Mouse (Mus musculus) layer of hippocampus, adult 11-12 months (tissue): ENCODE measurements around the gene Ankdd1a.

Source experiments
- DNase-seq: peaks from one replicate; pipeline ENCODE4 v3.0.0; 2022; ENCODE audit warnings: low spot score

The Ankdd1a gene

DNA sequence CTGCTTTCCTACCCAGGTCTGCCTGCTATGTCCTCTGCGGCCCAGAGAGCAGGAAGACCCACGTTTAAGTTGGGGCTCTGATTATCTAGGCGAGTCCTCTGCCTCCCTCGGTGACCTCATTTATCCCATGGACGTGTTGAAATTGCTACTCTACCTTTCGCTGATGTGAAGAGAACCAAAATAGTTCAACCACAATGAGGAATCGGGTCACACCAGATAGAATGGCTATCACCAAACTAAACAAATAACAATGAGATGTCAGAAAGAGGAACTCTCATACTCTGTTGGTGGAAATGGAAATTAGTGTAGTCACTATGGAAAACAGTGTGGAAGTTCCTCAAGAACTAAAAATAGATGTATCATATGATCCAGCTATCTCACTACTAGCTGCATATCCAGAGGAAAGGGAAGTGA is 22.1 kb upstream of the Ankdd1a start:
- DNase-seq = no peak

DNA sequence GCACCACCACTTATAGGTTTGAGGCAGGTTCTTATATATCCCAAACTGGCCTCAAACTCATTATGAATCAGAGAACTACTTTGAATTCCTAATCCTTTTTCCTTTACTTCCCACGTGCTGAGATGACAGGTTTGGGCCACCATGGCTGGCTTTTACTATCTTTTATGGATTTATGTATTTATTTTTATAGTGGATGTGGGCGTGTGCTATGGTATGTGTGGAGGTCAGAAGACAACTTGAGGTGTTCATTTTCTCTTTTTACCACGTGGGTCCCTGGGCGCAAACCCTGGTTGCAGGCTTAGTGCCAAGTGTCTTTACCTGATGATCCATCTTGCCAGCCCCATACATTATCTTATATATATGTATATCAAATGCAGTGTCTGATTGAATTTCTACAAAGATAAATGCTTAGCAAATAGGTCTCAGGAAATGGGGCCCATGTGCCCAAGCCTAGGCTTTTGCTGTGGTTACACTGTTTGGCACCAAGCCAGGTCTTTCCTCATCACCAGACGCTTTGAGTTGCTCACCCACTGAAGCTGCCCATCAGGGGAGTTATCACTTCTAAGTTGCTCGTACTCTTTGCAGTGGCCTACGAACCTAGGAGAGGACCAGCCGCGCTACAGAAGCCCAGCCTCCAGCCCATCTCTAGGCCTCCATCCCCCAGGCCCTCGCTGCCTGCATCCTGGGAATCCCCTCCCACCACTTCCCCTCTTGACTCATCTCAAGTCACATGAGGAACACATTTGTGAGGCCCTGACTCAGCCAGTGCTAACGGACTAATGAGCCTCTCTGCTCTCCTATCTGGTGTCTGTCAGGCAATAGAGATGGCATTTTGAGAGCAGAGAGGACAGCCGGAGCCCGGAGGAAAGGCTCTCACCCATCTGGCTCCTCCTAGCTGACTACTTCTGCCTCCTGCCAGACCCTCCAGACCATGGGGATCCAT is 21.4 kb upstream of the Ankdd1a start:
- DNase-seq = peak; percentile 54

DNA sequence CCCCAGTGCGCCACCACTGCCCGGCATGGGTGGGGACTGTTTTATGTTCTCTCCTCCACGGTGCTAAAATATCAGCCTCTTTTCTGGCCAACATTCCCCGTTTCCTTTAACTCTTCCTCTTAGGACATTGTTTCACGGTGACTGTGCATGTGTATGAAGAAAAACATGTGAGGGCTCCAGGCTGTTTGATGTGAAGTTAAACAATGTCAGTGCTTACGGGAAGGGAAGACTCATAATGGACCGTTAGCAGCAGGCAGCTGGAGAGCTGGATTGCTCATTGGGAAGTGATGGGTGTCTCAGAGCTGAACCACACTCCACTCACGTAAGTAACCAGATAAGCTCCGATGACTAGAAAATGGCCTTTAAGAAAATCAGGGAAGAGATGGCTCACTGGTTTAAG is 19.7 kb upstream of the Ankdd1a start:
- no peak for DNase-seq

DNA sequence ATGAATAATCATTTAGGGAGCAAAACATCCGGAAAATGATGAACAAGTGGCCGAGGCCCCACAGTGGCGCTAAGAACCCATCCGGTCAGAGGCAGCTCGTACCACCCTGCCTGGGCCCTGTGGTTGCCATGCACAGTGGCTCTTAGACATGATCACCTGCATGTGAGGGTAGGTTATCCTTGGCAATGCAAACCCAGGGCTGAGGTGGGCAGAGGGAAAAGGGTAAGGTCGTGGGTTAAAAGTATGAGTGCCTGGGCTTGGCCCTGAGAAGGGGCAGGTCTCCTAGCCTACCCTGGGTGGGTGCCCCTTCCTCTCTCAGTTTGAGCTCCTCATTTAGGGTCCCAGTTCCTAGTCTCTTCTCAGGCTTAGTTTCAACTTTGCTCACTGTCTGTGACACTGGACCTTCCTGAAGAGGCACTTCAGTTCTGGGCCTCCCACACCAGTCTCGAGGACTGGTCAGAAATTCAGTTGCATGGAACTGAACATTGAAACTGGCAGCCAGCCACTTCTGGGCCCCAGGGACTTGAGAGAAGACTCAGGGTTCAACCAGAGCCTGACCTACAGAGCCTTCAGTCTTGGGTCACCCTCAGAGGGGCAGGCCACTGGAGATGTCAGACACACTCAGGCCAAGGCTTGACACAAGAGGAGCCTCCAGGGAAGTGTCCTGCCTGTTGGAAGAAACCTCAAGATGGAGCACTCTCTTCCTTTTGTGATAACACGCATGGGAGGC is 18.1 kb upstream of the Ankdd1a start:
- no peak for DNase-seq

DNA sequence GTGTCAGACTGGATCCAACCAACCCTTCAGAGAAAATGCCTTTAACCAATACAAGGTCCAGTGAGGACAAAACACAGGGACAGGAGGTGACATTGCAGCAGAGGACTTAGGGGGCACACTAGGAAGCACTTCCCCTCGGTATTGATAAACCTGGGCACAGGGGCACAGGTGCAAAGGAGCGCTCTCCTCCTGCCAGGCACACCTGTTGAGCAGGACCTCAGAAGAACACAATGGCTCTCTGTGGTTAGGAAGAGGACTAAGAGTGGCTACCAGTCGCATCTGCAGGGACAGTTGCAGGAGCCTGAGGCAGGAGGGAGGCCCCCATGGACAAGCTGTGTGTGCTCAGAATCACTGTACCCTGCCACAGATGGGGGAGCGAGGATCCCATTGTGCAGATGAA is 16.5 kb upstream of the Ankdd1a start:
- no peak for DNase-seq

DNA sequence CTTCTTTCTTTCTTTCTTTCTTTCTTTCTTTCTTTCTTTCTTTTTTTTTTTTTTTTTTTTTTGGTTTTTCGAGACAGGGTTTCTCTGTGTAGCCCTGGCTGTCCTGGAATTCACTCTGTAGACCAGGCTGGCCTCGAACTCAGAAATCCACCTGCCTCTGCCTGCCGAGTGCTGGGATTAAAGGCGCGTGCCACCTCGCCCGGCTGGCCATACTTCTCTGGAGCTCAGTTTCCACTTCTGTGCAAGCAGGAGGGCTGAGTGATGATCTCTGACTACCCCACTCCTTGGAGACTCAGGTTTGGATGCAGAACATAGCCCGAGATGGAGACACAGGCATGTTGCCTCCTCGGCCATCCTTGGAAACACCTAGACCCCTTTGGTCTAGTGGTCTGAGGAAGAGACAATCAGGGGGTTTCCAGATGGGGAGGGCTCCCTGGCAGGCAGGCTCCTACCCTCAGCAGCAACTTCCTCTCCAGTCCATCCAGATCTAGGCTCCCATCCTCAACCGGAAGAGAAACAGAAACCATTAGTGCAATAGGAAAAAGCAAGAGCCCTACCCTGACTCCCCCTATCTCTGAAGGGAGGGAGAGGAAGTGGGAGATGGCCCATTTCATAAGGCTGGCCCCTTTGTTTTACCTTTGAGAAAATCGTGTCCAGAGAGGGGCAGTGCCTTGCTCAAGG is 15.9 kb upstream of the Ankdd1a start:
- DNase-seq = no peak

DNA sequence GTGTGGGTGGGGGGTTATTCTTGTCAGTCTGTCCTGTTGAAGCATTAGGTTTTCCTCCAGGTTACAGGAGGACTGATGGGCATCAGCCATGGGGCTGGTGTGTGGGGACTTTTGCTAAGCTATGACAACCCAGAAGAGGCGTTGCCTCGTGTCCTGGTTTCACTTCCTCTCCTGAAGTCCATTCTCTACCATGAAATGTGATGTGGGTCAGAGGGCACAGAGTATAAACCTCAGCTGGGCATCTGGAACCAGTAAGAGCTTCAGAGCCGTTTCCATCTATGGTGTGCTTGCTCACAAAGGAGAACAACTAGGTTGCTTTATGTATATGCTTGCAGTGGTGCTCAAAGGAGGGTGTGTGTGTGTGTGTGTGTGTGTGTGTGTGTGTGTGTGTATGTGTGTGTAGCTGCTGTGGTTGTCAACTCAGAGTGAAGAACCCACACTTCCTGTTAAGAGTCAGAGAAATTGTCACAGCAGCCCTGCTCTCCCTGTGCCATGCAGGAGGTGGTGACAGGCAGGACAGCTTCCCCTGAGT is 15.3 kb upstream of the Ankdd1a start:
- no peak for DNase-seq

DNA sequence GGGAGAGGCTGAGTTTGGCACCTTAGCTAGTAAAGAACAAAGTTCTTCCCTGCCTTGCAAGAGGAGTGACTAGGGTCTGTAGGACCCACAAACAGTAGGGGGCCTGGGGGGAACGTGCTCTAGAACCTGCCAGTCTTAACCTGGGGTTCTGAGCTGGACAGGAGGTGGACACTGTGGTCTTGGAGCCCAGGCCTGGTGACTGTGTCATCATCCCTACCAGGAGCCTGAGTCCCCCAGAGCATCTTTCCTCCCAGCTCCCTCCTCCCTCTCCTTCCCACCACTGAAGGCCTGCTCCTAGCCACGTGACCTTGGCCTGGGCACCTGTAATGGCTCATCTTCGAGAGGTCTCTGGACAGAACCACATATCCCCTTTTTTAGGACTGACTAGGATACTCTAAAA is 14.1 kb upstream of the Ankdd1a start:
- DNase-seq = no peak

DNA sequence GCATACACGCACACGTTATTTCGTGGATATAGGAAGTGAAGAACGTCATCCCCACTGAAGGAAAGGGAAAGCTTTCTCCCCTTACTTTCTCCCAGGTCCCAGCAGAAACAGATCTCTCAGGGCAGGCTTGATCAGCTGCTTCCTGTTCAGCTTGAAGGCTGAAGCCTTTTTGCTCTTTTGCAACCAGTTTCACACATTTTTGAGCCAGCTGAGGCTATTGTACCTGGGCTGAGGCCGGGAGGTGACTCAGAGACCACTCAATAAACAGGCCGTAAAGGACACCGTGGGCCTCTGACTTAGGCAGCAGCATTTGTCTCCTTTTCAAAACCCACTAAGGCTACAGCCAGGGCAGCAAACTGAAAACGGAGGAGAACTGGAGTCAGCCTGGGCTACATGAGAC is 13.0 kb upstream of the Ankdd1a start:
- DNase-seq = no peak

DNA sequence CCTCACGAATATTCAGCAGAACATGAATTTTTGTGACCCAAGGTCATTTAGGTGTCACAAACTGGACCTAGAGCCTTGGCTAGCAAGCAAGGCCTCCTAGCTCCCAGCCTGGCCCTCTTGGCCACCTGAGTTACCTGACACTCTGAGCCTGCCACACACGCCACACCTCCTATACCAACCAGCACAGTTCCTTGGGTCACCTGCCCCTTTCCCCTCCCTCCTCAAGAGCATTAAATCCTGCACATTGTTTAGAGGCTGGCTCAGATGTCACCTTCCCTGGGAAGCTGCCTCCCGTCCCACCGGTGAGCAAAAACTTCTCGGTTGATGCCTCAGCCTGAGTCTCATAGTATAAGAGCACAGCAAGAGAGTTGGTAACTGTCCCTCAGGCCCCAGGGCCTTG is 11.3 kb upstream of the Ankdd1a start:
- no peak for DNase-seq

DNA sequence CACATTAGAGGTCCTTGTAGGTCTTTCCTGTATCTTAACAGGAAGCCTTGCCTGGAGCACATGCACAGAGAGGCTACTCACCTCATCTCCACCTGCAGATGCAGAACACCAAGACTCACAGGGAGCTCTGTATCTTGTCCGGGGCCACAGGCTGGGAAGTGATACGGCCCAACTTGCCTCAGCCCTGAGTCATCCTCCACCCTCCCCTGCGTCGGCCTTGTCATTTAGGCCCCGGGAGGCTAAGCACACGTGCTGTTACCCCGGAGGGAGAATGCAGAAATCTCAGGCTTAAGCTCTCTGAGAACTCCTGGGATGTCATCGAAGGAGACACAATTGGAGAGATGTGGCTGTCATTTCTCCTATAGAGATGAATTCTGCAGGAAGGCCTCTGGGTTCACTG is 9.7 kb upstream of the Ankdd1a start:
- DNase-seq = no peak

DNA sequence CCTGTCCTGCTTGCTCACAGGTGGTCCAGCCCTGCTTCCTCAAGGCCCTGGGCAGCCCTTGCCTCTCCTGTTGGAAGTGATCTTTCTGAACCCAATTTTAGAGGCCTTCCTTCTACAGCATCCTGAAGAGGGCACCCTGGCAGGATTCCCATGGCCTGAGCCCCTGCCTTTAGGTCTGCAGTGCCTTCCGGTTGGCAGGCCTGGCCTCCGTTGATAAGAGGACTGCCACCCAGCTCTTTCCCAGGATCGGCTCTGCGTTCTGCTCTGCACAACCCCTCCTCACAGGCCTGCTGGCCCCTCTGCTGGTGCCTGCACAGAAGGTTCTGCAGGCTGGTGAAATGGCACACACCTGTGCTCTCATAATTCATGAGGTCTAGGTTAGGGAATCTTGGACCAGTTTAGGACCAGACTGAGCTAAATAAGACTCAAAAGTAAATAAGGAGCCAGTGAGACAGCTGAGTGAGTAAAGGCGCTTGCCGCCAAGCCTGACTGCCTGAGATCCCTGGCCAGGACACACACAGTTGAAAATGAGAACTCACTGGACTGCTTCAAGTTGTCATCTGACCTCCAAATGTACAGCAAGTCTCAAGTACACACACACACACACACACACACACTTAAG is 8.5 kb upstream of the Ankdd1a start:
- DNase-seq = no peak

DNA sequence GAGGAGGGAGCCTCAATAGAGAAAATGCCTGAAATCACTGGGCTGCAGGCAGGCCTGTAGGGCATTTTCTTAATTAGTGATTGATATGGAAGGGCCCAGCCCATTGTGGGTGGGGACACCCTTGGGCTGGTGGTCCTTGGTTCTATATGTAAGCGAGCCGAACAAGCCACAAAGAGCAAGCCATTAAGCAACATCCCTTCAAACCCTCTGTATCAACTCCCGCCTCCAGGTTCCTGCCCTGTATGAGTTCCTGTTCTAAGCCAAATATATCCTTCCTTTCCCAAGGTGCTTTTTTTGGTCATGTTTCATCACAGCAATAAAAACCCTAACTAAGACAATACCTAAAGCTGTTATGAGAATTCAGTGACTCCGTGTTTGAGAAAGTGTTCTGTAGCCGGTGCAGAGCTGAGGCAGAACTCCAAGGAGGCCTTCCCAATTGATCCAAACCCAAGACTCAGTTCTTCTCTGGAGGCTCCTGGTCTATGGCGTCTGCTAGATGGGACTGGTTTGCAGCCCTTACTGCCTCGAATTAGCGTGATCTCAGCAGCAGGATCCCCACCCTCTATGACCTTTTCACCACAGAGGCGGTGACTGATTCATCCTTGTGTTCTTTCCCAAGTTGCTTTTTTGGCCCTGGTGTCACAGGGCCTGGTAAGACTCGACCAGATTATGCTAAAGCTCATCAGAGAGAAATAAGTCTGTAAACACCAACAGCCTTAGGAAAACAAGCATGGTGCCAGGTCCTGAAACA is 5.6 kb upstream of the Ankdd1a start:
- no peak for DNase-seq

DNA sequence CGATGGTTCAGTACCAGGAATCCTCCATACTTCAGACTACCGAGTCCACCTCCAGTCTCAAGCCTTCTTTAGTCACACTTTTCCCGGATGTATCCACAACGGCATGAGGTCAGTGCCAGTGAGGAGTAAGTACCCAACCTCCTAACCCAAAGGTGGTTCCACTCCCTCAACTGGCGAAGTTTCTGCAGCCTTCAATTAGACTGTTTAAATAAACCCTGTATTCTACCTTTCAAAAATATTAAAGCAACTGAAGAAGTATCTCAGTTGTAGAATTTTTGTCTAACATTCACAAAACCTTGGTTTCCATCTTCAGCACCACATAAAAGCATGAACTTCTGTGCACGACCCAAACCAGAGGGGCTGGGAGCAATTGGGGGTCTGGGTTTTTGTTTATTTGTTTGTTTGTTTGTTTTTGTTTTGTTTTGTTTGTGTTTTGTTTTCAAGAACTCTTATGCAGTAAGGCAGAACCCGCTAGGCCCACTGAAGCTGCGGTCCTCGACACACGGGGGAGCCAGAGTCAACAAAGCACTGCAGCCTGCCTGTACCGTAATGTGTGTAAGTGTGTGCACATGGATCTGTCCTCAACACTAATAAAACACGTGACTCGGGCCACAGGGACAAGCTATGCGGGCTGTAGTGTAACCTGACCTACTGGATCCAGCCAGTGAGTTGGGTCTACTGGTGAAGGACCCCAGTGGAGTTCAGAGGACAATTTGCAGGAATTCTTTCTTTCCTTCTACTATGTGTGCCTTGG is 3.8 kb upstream of the Ankdd1a start:
- peak; percentile 88 for DNase-seq

DNA sequence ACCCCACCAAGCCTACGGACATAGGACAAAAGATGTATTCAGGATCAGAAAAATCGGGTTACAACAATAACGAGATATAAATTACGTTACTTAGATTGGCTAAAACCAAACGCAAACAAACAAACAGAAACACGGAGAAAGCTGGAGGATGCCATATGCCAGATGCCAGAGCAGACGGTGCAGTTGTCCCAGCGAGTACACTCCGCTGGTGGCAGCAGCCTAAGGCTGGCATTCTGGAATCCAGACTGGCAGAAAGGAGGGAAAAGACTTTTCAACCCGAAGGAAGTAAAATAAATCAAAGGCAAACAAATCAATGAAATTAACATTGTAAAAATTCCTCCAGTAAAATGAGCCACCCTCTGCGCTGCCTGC is 498 bp upstream of the Ankdd1a start:
- peak; percentile 25 for DNase-seq

DNA sequence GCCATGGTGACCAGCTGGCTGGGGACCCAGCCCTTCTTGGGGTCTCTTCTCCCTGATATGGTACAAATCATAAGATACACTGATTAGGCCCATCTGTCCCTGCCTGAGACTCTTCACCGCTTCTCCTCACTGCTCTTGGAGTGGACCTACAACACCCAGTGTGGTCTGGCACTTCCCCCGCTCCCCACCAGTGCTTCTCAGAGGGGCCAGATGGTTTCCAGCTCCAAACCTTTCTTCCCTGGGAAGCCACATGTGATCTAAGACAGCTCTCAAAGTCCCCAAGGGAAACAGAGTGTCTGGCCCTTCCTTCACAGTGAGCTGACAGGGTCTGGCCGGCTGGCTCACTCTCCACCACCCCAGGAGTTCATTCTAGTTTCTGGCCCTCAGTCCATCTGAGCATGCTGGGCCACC is 5.1 kb downstream of the Ankdd1a start:
- no peak for DNase-seq

DNA sequence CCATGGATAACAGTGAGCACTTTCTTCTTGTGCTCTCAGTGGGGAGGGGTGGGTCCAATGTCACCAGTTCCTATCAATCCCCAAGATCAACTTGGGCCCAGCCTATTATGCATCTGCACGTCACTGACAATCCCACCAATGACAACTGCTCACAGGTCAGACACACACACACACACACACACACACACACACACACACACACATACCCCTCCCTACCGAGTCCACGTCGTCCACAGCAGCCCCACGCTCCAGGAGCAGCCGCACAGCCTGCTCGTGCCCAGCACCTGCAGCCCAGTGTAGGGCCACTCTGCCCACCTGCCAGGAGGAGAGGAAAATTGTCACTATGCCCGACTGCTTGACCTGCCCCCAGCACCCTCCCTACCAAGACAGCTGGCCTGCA is 5.6 kb downstream of the Ankdd1a start:
- no peak for DNase-seq

DNA sequence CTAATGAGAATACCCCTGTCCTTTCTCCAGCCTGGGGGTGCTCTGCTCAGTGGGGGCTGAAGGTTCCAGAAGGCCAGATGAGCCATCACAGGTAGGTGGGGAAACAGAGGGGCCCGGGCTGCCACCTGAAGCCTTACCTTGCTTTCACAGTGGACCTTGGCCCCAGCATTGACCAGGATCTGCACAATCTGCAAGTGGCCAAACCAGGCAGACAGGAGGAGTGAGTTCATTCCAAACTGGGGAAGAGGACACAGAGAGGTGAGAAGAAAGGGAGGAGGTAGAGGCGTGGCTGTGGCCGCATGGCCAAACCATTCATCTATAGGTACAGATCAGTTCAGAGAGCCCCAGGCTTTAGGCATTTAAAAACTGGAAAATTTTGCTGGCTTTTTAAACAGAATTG is 7.5 kb downstream of the Ankdd1a start:
- DNase-seq = no peak

DNA sequence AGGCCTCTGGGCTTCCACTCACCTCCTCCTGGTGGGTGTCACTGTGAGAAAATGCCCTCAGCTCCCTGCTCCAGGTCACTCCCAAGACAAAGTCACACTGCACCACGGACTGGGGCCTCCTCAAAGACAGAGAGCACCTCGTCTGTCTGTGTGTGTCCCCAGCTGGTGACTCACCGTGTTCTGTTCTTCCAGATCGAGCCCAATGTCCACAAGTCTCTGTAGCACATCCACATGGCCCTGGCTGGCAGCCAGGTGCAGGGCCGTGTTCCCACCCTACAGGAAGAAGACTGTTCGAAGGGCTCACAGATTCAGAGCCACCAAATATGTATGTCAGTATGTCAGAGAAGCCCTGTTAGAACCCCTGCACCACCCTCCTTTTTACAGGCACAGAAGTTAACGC is 11.5 kb downstream of the Ankdd1a start:
- DNase-seq = no peak

DNA sequence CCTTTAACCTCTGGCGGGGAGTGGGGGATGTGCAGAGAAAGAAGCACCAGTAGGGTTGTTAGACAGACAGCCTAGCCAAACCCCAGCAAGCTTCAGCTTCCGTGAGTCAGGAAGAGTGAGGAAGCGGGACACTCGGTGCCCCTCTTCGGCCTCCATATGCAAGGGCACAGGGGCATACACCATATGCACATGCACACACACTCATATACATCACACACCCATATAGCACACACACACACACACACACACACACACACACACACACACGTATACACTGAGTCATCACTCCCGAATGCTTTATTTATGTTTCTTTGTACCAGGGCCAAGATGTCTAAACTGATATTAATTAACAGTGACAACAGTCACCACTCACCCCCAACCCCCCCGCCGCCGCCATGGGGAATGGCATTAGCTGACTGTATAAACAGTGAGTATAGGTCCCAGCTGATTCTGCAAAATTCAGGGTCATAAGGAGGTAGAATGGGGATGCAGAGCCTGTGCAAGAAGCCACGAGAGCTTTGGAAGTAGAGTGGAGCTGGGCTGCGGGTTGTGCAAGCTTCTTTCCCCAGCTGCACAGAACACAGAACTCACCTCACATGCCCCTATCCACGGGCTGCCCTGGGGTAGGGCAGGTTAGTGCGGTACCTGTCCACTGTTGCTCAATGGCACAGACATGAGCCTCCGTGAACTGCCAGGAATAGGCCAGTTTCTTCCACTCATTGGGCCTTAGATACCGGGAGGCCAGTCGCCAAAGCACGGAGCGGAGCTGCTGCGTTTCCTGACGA is 17.1 kb downstream of the Ankdd1a start:
- no peak for DNase-seq
